Mouse (Mus musculus): ENCODE data around the gene Rcn1. TPM values are rescaled to one million over a fixed set of nuclear protein-coding genes. Genes with fewer than 3 reads are reported as not detected.
A peak's percentile ranks its signal among the peaks of the same experiment; 100 is the strongest.

Rcn1 gene
- polyA plus RNA-seq, 1 experiment from 2014 or later = 104 TPM

GRCm38 (mm10) chr2:105398636-105399084 is 459 bp downstream of the Rcn1 start:
- peak overlapping the region; percentile 96 for H3K27ac ChIP-seq (ENCODE audit: low read length)
- H3K9me3 ChIP-seq (ENCODE audit: control insufficient read depth, low read length) = no peaks in the 10 kb centered on the region
- peak overlapping the region; percentile 73 for H3K4me2 ChIP-seq (ENCODE audit: low read depth, low read length)
- under 1% methylated on average over 31 of the region's 31 CpGs for WGBS
- H3K27me3 ChIP-seq (replicated peaks; ENCODE audit: control insufficient read depth, insufficient read depth, low read length) = no peaks in the 10 kb centered on the region
- peak overlapping the region; percentile 83 for H3K4me3 ChIP-seq (ENCODE audit: low read length)
- ATAC-seq = peak; percentile 64
- no peaks in the 10 kb centered on the region; the same call in 1 of the 2 replicates for H3K36me3 ChIP-seq (ENCODE audit: control insufficient read depth, insufficient read depth, low read length)
- H3K4me1 ChIP-seq (ENCODE audit: control insufficient read depth, insufficient read depth, low read length) = peaks cover 20% of the 10 kb centered on the region
- peak overlapping the region; percentile 92 for H3K9ac ChIP-seq (ENCODE audit: low read depth, low read length)

GRCm38 (mm10) chr2:105397446-105398211 is 1.5 kb downstream of the Rcn1 start:
- no peaks in the 10 kb centered on the region for H3K9me3 ChIP-seq (ENCODE audit: control insufficient read depth, low read length)
- H3K27ac ChIP-seq (ENCODE audit: low read length) = no peak overlapping the region
- H3K4me3 ChIP-seq (ENCODE audit: low read length) = peak overlapping the region; percentile 83
- peaks cover 20% of the 10 kb centered on the region for H3K4me1 ChIP-seq (ENCODE audit: control insufficient read depth, insufficient read depth, low read length)
- no peak for ATAC-seq
- H3K9ac ChIP-seq (ENCODE audit: low read depth, low read length) = peak overlapping the region; percentile 92
- 41% methylated on average over 5 of the region's 5 CpGs for WGBS
- no peaks in the 10 kb centered on the region for H3K27me3 ChIP-seq (replicated peaks; ENCODE audit: control insufficient read depth, insufficient read depth, low read length)
- H3K4me2 ChIP-seq (ENCODE audit: low read depth, low read length) = peak overlapping the region; percentile 73
- no peaks in the 10 kb centered on the region; the same call in 1 of the 2 replicates for H3K36me3 ChIP-seq (ENCODE audit: control insufficient read depth, insufficient read depth, low read length)

- Histone ChIP-seq H3K4me1 (ENCODE audit: control insufficient read depth, insufficient read depth, low read length) (peaks cover 20% of the 10 kb centered on the region), H3K9ac (ENCODE audit: low read depth, low read length) (no peak overlapping the region), H3K27ac (ENCODE audit: low read length) (no peak overlapping the region), H3K4me3 (ENCODE audit: low read length) (no peak overlapping the region), H3K4me2 (ENCODE audit: low read depth, low read length) (no peak overlapping the region), H3K36me3 (ENCODE audit: control insufficient read depth, insufficient read depth, low read length) (peaks cover 3% of the 10 kb centered on the region), H3K27me3 (replicated peaks; ENCODE audit: control insufficient read depth, insufficient read depth, low read length) (no peaks in the 10 kb centered on the region), H3K9me3 (ENCODE audit: control insufficient read depth, low read length) (no peaks in the 10 kb centered on the region)
- no peak for ATAC-seq
- 79% methylated on average over 9 of the region's 9 CpGs for WGBS
Observed at GRCm38 (mm10) chr2:105396066-105396465, 3.1 kb downstream of the Rcn1 start.

GRCm38 (mm10) chr2:105394375-105394774 is 4.7 kb downstream of the Rcn1 start:
- Histone ChIP-seq H3K4me2 (ENCODE audit: low read depth, low read length) (no peak overlapping the region), H3K36me3 (ENCODE audit: control insufficient read depth, insufficient read depth, low read length) (peaks cover 3% of the 10 kb centered on the region), H3K4me1 (ENCODE audit: control insufficient read depth, insufficient read depth, low read length) (peaks cover 20% of the 10 kb centered on the region), H3K4me3 (ENCODE audit: low read length) (no peak overlapping the region), H3K27me3 (replicated peaks; ENCODE audit: control insufficient read depth, insufficient read depth, low read length) (no peaks in the 10 kb centered on the region), H3K9ac (ENCODE audit: low read depth, low read length) (no peak overlapping the region), H3K9me3 (ENCODE audit: control insufficient read depth, low read length) (no peaks in the 10 kb centered on the region), H3K27ac (ENCODE audit: low read length) (no peak overlapping the region)
- no peak for ATAC-seq
- WGBS = 88% methylated on average over 4 of the region's 4 CpGs

- peaks cover 3% of the 10 kb centered on the region for H3K36me3 ChIP-seq (ENCODE audit: control insufficient read depth, insufficient read depth, low read length)
- no peak overlapping the region for H3K4me3 ChIP-seq (ENCODE audit: low read length)
- no peak overlapping the region for H3K27ac ChIP-seq (ENCODE audit: low read length)
- H3K4me1 ChIP-seq (ENCODE audit: control insufficient read depth, insufficient read depth, low read length) = peaks cover 12% of the 10 kb centered on the region
- no peaks in the 10 kb centered on the region for H3K9me3 ChIP-seq (ENCODE audit: control insufficient read depth, low read length)
- H3K4me2 ChIP-seq (ENCODE audit: low read depth, low read length) = no peak overlapping the region
- ATAC-seq = no peak
- WGBS = 53% methylated on average over 2 of the region's 2 CpGs
- H3K27me3 ChIP-seq (replicated peaks; ENCODE audit: control insufficient read depth, insufficient read depth, low read length) = no peaks in the 10 kb centered on the region
- no peak overlapping the region for H3K9ac ChIP-seq (ENCODE audit: low read depth, low read length)
Observed at GRCm38 (mm10) chr2:105392514-105392913, 6.6 kb downstream of the Rcn1 start.

GRCm38 (mm10) chr2:105391414-105391784 is 7.7 kb downstream of the Rcn1 start:
- H3K27me3 ChIP-seq (replicated peaks; ENCODE audit: control insufficient read depth, insufficient read depth, low read length) = no peaks in the 10 kb centered on the region
- H3K4me2 ChIP-seq (ENCODE audit: low read depth, low read length) = no peak overlapping the region
- WGBS = 89% methylated on average over 4 of the region's 4 CpGs
- H3K36me3 ChIP-seq (ENCODE audit: control insufficient read depth, insufficient read depth, low read length) = peaks cover 3% of the 10 kb centered on the region
- peaks cover 2% of the 10 kb centered on the region; the same call in 1 of the 2 replicates for H3K4me1 ChIP-seq (ENCODE audit: control insufficient read depth, insufficient read depth, low read length)
- no peak overlapping the region for H3K4me3 ChIP-seq (ENCODE audit: low read length)
- no peaks in the 10 kb centered on the region for H3K9me3 ChIP-seq (ENCODE audit: control insufficient read depth, low read length)
- H3K9ac ChIP-seq (ENCODE audit: low read depth, low read length) = no peak overlapping the region
- ATAC-seq = no peak
- H3K27ac ChIP-seq (ENCODE audit: low read length) = no peak overlapping the region

GRCm38 (mm10) chr2:105390653-105391413 is 8.3 kb downstream of the Rcn1 start:
- Histone ChIP-seq H3K4me1 (ENCODE audit: control insufficient read depth, insufficient read depth, low read length) (no peaks in the 10 kb centered on the region; the same call in 1 of the 2 replicates), H3K9ac (ENCODE audit: low read depth, low read length) (no peak overlapping the region), H3K27me3 (replicated peaks; ENCODE audit: control insufficient read depth, insufficient read depth, low read length) (no peaks in the 10 kb centered on the region), H3K4me2 (ENCODE audit: low read depth, low read length) (no peak overlapping the region), H3K27ac (ENCODE audit: low read length) (no peak overlapping the region), H3K36me3 (ENCODE audit: control insufficient read depth, insufficient read depth, low read length) (peaks cover 6% of the 10 kb centered on the region), H3K9me3 (ENCODE audit: control insufficient read depth, low read length) (no peaks in the 10 kb centered on the region), H3K4me3 (ENCODE audit: low read length) (no peak overlapping the region)
- 80% methylated on average over 6 of the region's 6 CpGs for WGBS
- no peak for ATAC-seq

GRCm38 (mm10) chr2:105389007-105389890 is 9.9 kb downstream of the Rcn1 start:
- H3K9ac ChIP-seq (ENCODE audit: low read depth, low read length) = no peak overlapping the region
- ATAC-seq = no peak
- no peak overlapping the region for H3K27ac ChIP-seq (ENCODE audit: low read length)
- no peaks in the 10 kb centered on the region for H3K9me3 ChIP-seq (ENCODE audit: control insufficient read depth, low read length)
- H3K36me3 ChIP-seq (ENCODE audit: control insufficient read depth, insufficient read depth, low read length) = peaks cover 6% of the 10 kb centered on the region
- no peak overlapping the region for H3K4me3 ChIP-seq (ENCODE audit: low read length)
- H3K27me3 ChIP-seq (replicated peaks; ENCODE audit: control insufficient read depth, insufficient read depth, low read length) = no peaks in the 10 kb centered on the region
- H3K4me2 ChIP-seq (ENCODE audit: low read depth, low read length) = no peak overlapping the region
- 85% methylated on average over 17 of the region's 17 CpGs for WGBS
- no peaks in the 10 kb centered on the region for H3K4me1 ChIP-seq (ENCODE audit: control insufficient read depth, insufficient read depth, low read length)

- WGBS = 87% methylated on average over 4 of the region's 4 CpGs
- no peak overlapping the region for H3K27ac ChIP-seq (ENCODE audit: low read length)
Observed at GRCm38 (mm10) chr2:105386418-105386817, 12.7 kb downstream of the Rcn1 start.

More at GRCm38 (mm10) chr2:105386418-105386817, 12.7 kb downstream of the Rcn1 start:
- Histone ChIP-seq H3K9me3 (ENCODE audit: control insufficient read depth, low read length) (no peaks in the 10 kb centered on the region), H3K4me2 (ENCODE audit: low read depth, low read length) (no peak overlapping the region), H3K27me3 (replicated peaks; ENCODE audit: control insufficient read depth, insufficient read depth, low read length) (no peaks in the 10 kb centered on the region), H3K36me3 (ENCODE audit: control insufficient read depth, insufficient read depth, low read length) (peaks cover 4% of the 10 kb centered on the region; the same call in 1 of the 2 replicates), H3K9ac (ENCODE audit: low read depth, low read length) (no peak overlapping the region), H3K4me1 (ENCODE audit: control insufficient read depth, insufficient read depth, low read length) (no peaks in the 10 kb centered on the region), H3K4me3 (ENCODE audit: low read length) (no peak overlapping the region)
- no peak for ATAC-seq
